Mouse (Mus musculus) CH12.LX (cell line): ENCODE data around the gene Tbl2. TPM values are rescaled to one million over a fixed set of nuclear protein-coding genes. Genes with fewer than 3 reads are reported as not detected.
A peak's percentile ranks its signal among the peaks of the same experiment; 100 is the strongest.

Experiments used
- DNase-seq: peaks from one replicate; pipeline ENCODE4 v3.0.0-alpha.2; 2013; ENCODE audit errors: extremely low read depth
- H3K27ac ChIP-seq: 2 replicates; pipeline ENCODE4 v1.5.1; 2012; ENCODE audit warnings: low read depth, mild to moderate bottlenecking, control low read depth, moderate library complexity; ENCODE audit not compliant: insufficient read depth
- H3K27me3 ChIP-seq: replicated peaks from 2 replicates; pipeline ENCODE3; 2012; ENCODE audit warnings: inconsistent platforms
- H3K36me3 ChIP-seq, 2 experiments: replicated peaks in 1 of 2; 2 replicates each; pipeline versions ENCODE3 to v1.6.1; 2012; ENCODE audit warnings: inconsistent platforms in 1 of 2, low read length in 1 of 2, mild to moderate bottlenecking in 1 of 2, mixed read lengths in 1 of 2, moderate library complexity in 1 of 2; ENCODE audit not compliant: control insufficient read depth in 1 of 2, insufficient read depth in 1 of 2
- H3K4me1 ChIP-seq, 2 experiments: 2 replicates each; pipeline ENCODE4 v1.6.1; 2012; ENCODE audit warnings: inconsistent platforms in 1 of 2, moderate library complexity in 1 of 2; ENCODE audit not compliant: insufficient read depth in 2 of 2, control insufficient read depth in 1 of 2
- H3K4me2 ChIP-seq: 2 replicates; pipeline ENCODE4 v1.6.1; 2012; ENCODE audit warnings: low read depth, mild to moderate bottlenecking, control low read depth; ENCODE audit not compliant: poor library complexity, insufficient read depth, severe bottlenecking
- H3K4me3 ChIP-seq, 3 experiments: fragments of 150-350 bp in 1 of 3; sonication (generic) in 1 of 3; replicated peaks in 1 of 3; 2 replicates each; pipeline versions ENCODE3 to v1.5.1; 2011 to 2012; ENCODE audit warnings: low read depth in 2 of 3, low read length in 2 of 3, mild to moderate bottlenecking in 2 of 3, moderate library complexity in 2 of 3, control low read depth in 1 of 3, improper control_type of control experiment in 1 of 3, inconsistent platforms in 1 of 3, mixed read lengths in 1 of 3; ENCODE audit not compliant: poor library complexity in 1 of 3
- H3K79me2 ChIP-seq: replicated peaks from 2 replicates; pipeline ENCODE4 v1.6.1; 2012; ENCODE audit warnings: mild to moderate bottlenecking, moderate library complexity; ENCODE audit not compliant: control insufficient read depth, poor library complexity, insufficient read depth, severe bottlenecking; ENCODE audit errors: extremely low read depth
- H3K9ac ChIP-seq: 2 replicates; pipeline ENCODE4 v1.6.1; 2012; ENCODE audit warnings: low read depth, mild to moderate bottlenecking, control low read depth, moderate library complexity; ENCODE audit not compliant: insufficient read depth
- H3K9me3 ChIP-seq: replicated peaks from 2 replicates; pipeline ENCODE3; 2012; ENCODE audit warnings: low read length, inconsistent platforms, mixed read lengths
- BHLHE40 ChIP-seq: IDR thresholded peaks from 2 replicates; pipeline ENCODE4 v1.6.1; 2011; ENCODE audit warnings: mild to moderate bottlenecking, low read depth, low read length, improper control_type of control experiment
- CTCF ChIP-seq, 2 experiments: IDR thresholded peaks in 1 of 2; conservative IDR thresholded peaks in 1 of 2; 2 replicates each; pipeline ENCODE4 v1.5.1; 2011 to 2012; ENCODE audit warnings: low read depth in 2 of 2, low read length in 2 of 2, improper control_type of control experiment in 1 of 2, inconsistent platforms in 1 of 2, mild to moderate bottlenecking in 1 of 2, moderate library complexity in 1 of 2
- ELF1 ChIP-seq: IDR thresholded peaks from 2 replicates; pipeline ENCODE4 v1.6.1; 2014; ENCODE audit warnings: low read depth, mild to moderate bottlenecking, inconsistent platforms, low read length, improper control_type of control experiment
- MXI1 ChIP-seq: IDR thresholded peaks from 2 replicates; pipeline ENCODE4 v1.6.1; 2011; ENCODE audit warnings: mild to moderate bottlenecking, low read depth, low read length, improper control_type of control experiment
- POLR2A ChIP-seq: IDR thresholded peaks from 2 replicates; pipeline ENCODE4 v1.6.1; 2011; ENCODE audit warnings: low read depth, mild to moderate bottlenecking, improper control_type of control experiment, low read length
- RAD21 ChIP-seq: IDR thresholded peaks from 2 replicates; pipeline ENCODE4 v1.6.1; 2011; ENCODE audit warnings: low read depth, mild to moderate bottlenecking, low read length, improper control_type of control experiment, moderate library complexity
- SMC3 ChIP-seq: IDR thresholded peaks from 2 replicates; pipeline ENCODE4 v1.6.1; 2011; ENCODE audit warnings: low read depth, low read length, improper control_type of control experiment
- USF1 ChIP-seq: IDR thresholded peaks from 2 replicates; pipeline ENCODE4 v1.6.1; 2014; ENCODE audit warnings: low read depth, mild to moderate bottlenecking, inconsistent platforms, low read length, improper control_type of control experiment
- USF2 ChIP-seq: conservative IDR thresholded peaks from 2 replicates; pipeline ENCODE4 v1.6.1; 2011; ENCODE audit warnings: low read depth, low read length, improper control_type of control experiment
- dilution Hi-C: fragments of 300-500 bp; cut with MboI; formaldehyde crosslinking; loops from 2 replicates; pipeline ENCODE4 v1.14.3; 2020; ENCODE audit warnings: low sequenced_read_pairs; ENCODE audit not compliant: extremely low pct_unique_long_range_greater_than_20kb, extremely low pct_ligation_motif_present
- in situ Hi-C: fragments of 300-500 bp; cut with MboI; formaldehyde crosslinking; loops from 3 replicates; pipeline ENCODE4 v1.14.3; 2019; ENCODE audit warnings: low sequenced_read_pairs, low pct_ligation_motif_present, low pct_unique_long_range_greater_than_20kb, mixed read lengths
- polyA plus RNA-seq: library from polyadenylated mRNA; unstranded; fragments of >175 nt; gene quantifications from 2 replicates; pipeline ENCODE4 v1.2.1, GENCODE M21; 2012; ENCODE audit warnings: low read depth; ENCODE audit not compliant: insufficient read length
- total RNA-seq, 2 experiments: library from RNA; depleted of rRNA; stranded (reverse); fragments of 300-350 nt in 1 of 2; fragments of >200 nt in 1 of 2; gene quantifications; 2 replicates each; pipeline ENCODE4 v1.2.3; 2012 to 2014

Gene Tbl2
- total and polyA plus RNA-seq, 3 experiments: 20.0 to 31.9 (median 24.8) TPM

DNA sequence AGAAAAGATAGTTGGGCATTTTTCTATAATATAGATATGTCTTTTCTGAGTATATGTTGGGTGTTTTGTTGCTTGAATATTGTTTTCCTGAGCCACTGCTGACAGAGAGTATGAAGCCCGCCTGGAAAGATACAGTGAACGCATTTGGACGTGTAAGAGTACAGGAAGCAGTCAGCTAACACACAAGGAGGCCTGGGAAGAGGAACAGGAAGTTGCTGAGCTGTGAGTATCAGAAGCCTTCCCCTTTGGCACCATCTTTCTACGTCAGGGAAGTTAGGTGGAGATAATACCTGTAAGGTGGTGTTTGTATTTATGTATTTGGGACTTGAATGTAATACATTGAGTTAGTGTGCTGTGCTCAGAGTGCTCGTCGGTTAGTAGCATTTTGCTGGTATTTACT lies 46.9 kb downstream of the Tbl2 start:
- Histone ChIP-seq H3K36me3 (peaks cover 29 to 85% of the 10 kb centered on the region in 2 experiments), H3K9ac (no peak overlapping the region), H3K4me1 (peaks cover 0 to 40% of the 10 kb centered on the region in 2 experiments; a peak in 2 of 4 replicates), H3K27me3 (no peaks in the 10 kb centered on the region), H3K27ac (no peak overlapping the region), H3K79me2 (peaks cover 84% of the 10 kb centered on the region), H3K4me2 (no peak overlapping the region), H3K9me3 (no peaks in the 10 kb centered on the region), H3K4me3 (no peak overlapping the region)
- dilution Hi-C loops: no loop called here
- in situ Hi-C loops: no loop called here
- no peak for DNase-seq
- TF ChIP-seq USF2: no peak
- TF ChIP-seq ELF1: peak; percentile 52; the same call in 1 of the 2 replicates

GRCm38 (mm10) chr5:135202763-135203162 lies 53.3 kb downstream of the Tbl2 start:
- Histone ChIP-seq H3K79me2 (peaks cover 63% of the 10 kb centered on the region), H3K4me3 (no peak overlapping the region), H3K4me1 (peaks cover 0 to 7% of the 10 kb centered on the region in 2 experiments; a peak in 2 of 4 replicates), H3K36me3 (peaks cover 49 to 90% of the 10 kb centered on the region in 2 experiments), H3K27me3 (no peaks in the 10 kb centered on the region), H3K9ac (no peak overlapping the region), H3K4me2 (no peak overlapping the region), H3K27ac (no peak overlapping the region), H3K9me3 (no peaks in the 10 kb centered on the region)
- TF ChIP-seq BHLHE40 (peak; percentile 62), POLR2A (no peak), USF1 (no peak)
- in situ Hi-C loops: no loop called here
- no peak for DNase-seq
- dilution Hi-C loops: no loop called here

DNA sequence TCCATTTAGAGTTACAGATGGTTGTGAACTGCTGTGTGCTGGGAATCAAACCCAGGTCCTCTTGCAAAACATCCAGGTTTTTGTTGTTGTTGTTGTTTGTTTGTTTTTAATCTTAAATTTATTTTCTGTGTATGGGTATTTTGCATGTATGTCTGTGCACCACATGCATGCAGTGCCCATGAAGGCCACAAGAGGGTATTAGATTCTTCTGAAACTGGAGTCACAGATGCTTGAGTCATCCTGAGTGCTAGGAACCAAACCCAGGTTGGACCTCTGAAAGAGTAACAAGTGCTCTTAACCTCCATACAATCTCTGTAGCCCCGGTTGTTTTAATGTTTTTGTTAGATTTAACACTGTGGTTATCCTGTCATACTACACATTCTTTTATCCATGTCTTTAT lies 58.7 kb downstream of the Tbl2 start:
- DNase-seq: no peak
- H3K4me1 ChIP-seq: no peaks in the 10 kb centered on the region
- H3K4me2 ChIP-seq: no peak overlapping the region
- H3K79me2 ChIP-seq: peaks cover 31% of the 10 kb centered on the region
- peak; percentile 13 for TF ChIP-seq SMC3
- peak; percentile 1 for TF ChIP-seq RAD21
- TF ChIP-seq CTCF (conservative IDR thresholded peaks at IDR 0.05 in 1 of 2, IDR thresholded peaks at IDR 0.05 in 1 of 2; ENCODE audit: low read depth in 2 of 2, low read length in 2 of 2): peak; percentile 40 to 43; a peak in 3 of 4 replicates
- no peak for TF ChIP-seq MXI1
- H3K4me3 ChIP-seq: no peak overlapping the region
- no peaks in the 10 kb centered on the region for H3K9me3 ChIP-seq
- H3K27me3 ChIP-seq: no peaks in the 10 kb centered on the region
- in situ Hi-C loops: no loop called here
- dilution Hi-C loops: no loop called here
- H3K27ac ChIP-seq: no peak overlapping the region
- peaks cover 58 to 95% of the 10 kb centered on the region in 2 experiments for H3K36me3 ChIP-seq
- no peak overlapping the region for H3K9ac ChIP-seq

Other genes with a start within 250 kb of the Tbl2 start
- gene Tmem270, start 242.9 kb upstream of the Tbl2 start, total RNA-seq (2012; rRNA removed): not detected in 2 replicates
- not detected in 2 replicates for gene Tmem270, start 242.9 kb upstream of the Tbl2 start, total RNA-seq (2014; rRNA removed)
- not detected in 2 replicates for gene Tmem270, start 242.9 kb upstream of the Tbl2 start, polyA plus RNA-seq
- not detected in 2 replicates for gene Cldn13, start 234.1 kb upstream of the Tbl2 start, total RNA-seq (2012; rRNA removed)
- not detected in 2 replicates for gene Cldn13, start 234.1 kb upstream of the Tbl2 start, total RNA-seq (2014; rRNA removed)
- gene Cldn13, start 234.1 kb upstream of the Tbl2 start, polyA plus RNA-seq: not detected in 2 replicates
- 1.7 and 1.9 TPM in 2 replicates for gene Mettl27, start 217.3 kb upstream of the Tbl2 start, total RNA-seq (2012; rRNA removed)
- 0.93 and 1.3 TPM in 2 replicates for gene Mettl27, start 217.3 kb upstream of the Tbl2 start, total RNA-seq (2014; rRNA removed)
- gene Mettl27, start 217.3 kb upstream of the Tbl2 start, polyA plus RNA-seq: 0.30 and 0.73 TPM in 2 replicates
- 0.08 TPM in 1 of 2 replicates, not detected in the other for gene Cldn4, start 202.7 kb upstream of the Tbl2 start, total RNA-seq (2012; rRNA removed)
- gene Cldn4, start 202.7 kb upstream of the Tbl2 start, total RNA-seq (2014; rRNA removed): 0.16 and 0.51 TPM in 2 replicates
- gene Cldn4, start 202.7 kb upstream of the Tbl2 start, polyA plus RNA-seq: 0.17 and 0.31 TPM in 2 replicates
- gene Cldn3, start 163.4 kb upstream of the Tbl2 start, total RNA-seq (2012; rRNA removed): not detected in 2 replicates
- not detected in 2 replicates for gene Cldn3, start 163.4 kb upstream of the Tbl2 start, total RNA-seq (2014; rRNA removed)
- gene Cldn3, start 163.4 kb upstream of the Tbl2 start, polyA plus RNA-seq: not detected in 2 replicates
- gene Abhd11, start 140.5 kb upstream of the Tbl2 start, total RNA-seq (2012; rRNA removed): 36.0 and 37.1 TPM in 2 replicates
- gene Abhd11, start 140.5 kb upstream of the Tbl2 start, total RNA-seq (2014; rRNA removed): 31.2 and 36.6 TPM in 2 replicates
- 29.2 and 32.1 TPM in 2 replicates for gene Abhd11, start 140.5 kb upstream of the Tbl2 start, polyA plus RNA-seq
- 2.0 and 2.4 TPM in 2 replicates for gene Stx1a, start 126.2 kb upstream of the Tbl2 start, total RNA-seq (2012; rRNA removed)
- gene Stx1a, start 126.2 kb upstream of the Tbl2 start, total RNA-seq (2014; rRNA removed): 0.81 and 1.1 TPM in 2 replicates
- 3.0 and 3.3 TPM in 2 replicates for gene Stx1a, start 126.2 kb upstream of the Tbl2 start, polyA plus RNA-seq
- gene Dnajc30, start 85.5 kb upstream of the Tbl2 start, total RNA-seq (2012; rRNA removed): 7.2 and 7.5 TPM in 2 replicates
- gene Dnajc30, start 85.5 kb upstream of the Tbl2 start, total RNA-seq (2014; rRNA removed): 4.1 and 4.9 TPM in 2 replicates
- 9.2 and 9.6 TPM in 2 replicates for gene Dnajc30, start 85.5 kb upstream of the Tbl2 start, polyA plus RNA-seq
- 62.1 and 70.0 TPM in 2 replicates for gene Bud23, start 84.7 kb upstream of the Tbl2 start, total RNA-seq (2012; rRNA removed)
- 60.7 and 79.1 TPM in 2 replicates for gene Bud23, start 84.7 kb upstream of the Tbl2 start, total RNA-seq (2014; rRNA removed)
- gene Bud23, start 84.7 kb upstream of the Tbl2 start, polyA plus RNA-seq: 118 and 141 TPM in 2 replicates
- gene Vps37d, start 71.4 kb upstream of the Tbl2 start, total RNA-seq (2012; rRNA removed): 0.64 and 0.80 TPM in 2 replicates
- gene Vps37d, start 71.4 kb upstream of the Tbl2 start, total RNA-seq (2014; rRNA removed): 0.20 and 0.56 TPM in 2 replicates
- 0.40 TPM in 1 of 2 replicates, not detected in the other for gene Vps37d, start 71.4 kb upstream of the Tbl2 start, polyA plus RNA-seq
- gene Mlxipl, start 59.8 kb upstream of the Tbl2 start, total RNA-seq (2012; rRNA removed): not detected in 2 replicates
- not detected in 2 replicates for gene Mlxipl, start 59.8 kb upstream of the Tbl2 start, total RNA-seq (2014; rRNA removed)
- not detected in 2 replicates for gene Mlxipl, start 59.8 kb upstream of the Tbl2 start, polyA plus RNA-seq
- 20.1 and 22.0 TPM in 2 replicates for gene Bcl7b, start 18.6 kb downstream of the Tbl2 start, total RNA-seq (2012; rRNA removed)
- 21.6 and 24.1 TPM in 2 replicates for gene Bcl7b, start 18.6 kb downstream of the Tbl2 start, total RNA-seq (2014; rRNA removed)
- gene Bcl7b, start 18.6 kb downstream of the Tbl2 start, polyA plus RNA-seq: 40.8 and 43.6 TPM in 2 replicates
- 60.0 and 72.9 TPM in 2 replicates for gene Baz1b, start 37.6 kb downstream of the Tbl2 start, total RNA-seq (2012; rRNA removed)
- 53.3 and 56.4 TPM in 2 replicates for gene Baz1b, start 37.6 kb downstream of the Tbl2 start, total RNA-seq (2014; rRNA removed)
- gene Baz1b, start 37.6 kb downstream of the Tbl2 start, polyA plus RNA-seq: 84.9 and 85.4 TPM in 2 replicates
- gene Fzd9, start 101.6 kb downstream of the Tbl2 start, total RNA-seq (2012; rRNA removed): not detected in 2 replicates
- not detected in 2 replicates for gene Fzd9, start 101.6 kb downstream of the Tbl2 start, total RNA-seq (2014; rRNA removed)
- not detected in 2 replicates for gene Fzd9, start 101.6 kb downstream of the Tbl2 start, polyA plus RNA-seq
- gene Fkbp6, start 200.4 kb downstream of the Tbl2 start, total RNA-seq (2012; rRNA removed): not detected in 2 replicates
- gene Fkbp6, start 200.4 kb downstream of the Tbl2 start, total RNA-seq (2014; rRNA removed): not detected in 2 replicates
- gene Fkbp6, start 200.4 kb downstream of the Tbl2 start, polyA plus RNA-seq: not detected in 2 replicates
- not detected in 2 replicates for gene Trim50, start 203.6 kb downstream of the Tbl2 start, total RNA-seq (2012; rRNA removed)
- not detected in 2 replicates for gene Trim50, start 203.6 kb downstream of the Tbl2 start, total RNA-seq (2014; rRNA removed)
- gene Trim50, start 203.6 kb downstream of the Tbl2 start, polyA plus RNA-seq: not detected in 2 replicates
- gene Nsun5, start 220.3 kb downstream of the Tbl2 start, total RNA-seq (2012; rRNA removed): 27.6 and 37.4 TPM in 2 replicates
- gene Nsun5, start 220.3 kb downstream of the Tbl2 start, total RNA-seq (2014; rRNA removed): 30.0 and 30.9 TPM in 2 replicates
- 36.6 and 42.2 TPM in 2 replicates for gene Nsun5, start 220.3 kb downstream of the Tbl2 start, polyA plus RNA-seq
- 9.8 and 10.4 TPM in 2 replicates for gene Pom121, start 244.9 kb downstream of the Tbl2 start, total RNA-seq (2012; rRNA removed)
- 2.4 and 3.4 TPM in 2 replicates for gene Pom121, start 244.9 kb downstream of the Tbl2 start, total RNA-seq (2014; rRNA removed)
- gene Pom121, start 244.9 kb downstream of the Tbl2 start, polyA plus RNA-seq: 37.5 and 54.0 TPM in 2 replicates